Mouse (Mus musculus) left cerebral cortex, adult 9 months (tissue): ENCODE measurements at regions not wholly inside any gene's neighbourhood (a gene's known extent, or its start where the extent isn't known, plus 50 kb on each side); places are given as distances from the start of the nearest gene placed in this dataset.

ENCODE experiments used
- DNase-seq, 2 experiments: peaks; one replicate each; pipeline ENCODE4 v3.0.0; 2022; ENCODE audit warnings: low spot score in 2 of 2

DNA sequence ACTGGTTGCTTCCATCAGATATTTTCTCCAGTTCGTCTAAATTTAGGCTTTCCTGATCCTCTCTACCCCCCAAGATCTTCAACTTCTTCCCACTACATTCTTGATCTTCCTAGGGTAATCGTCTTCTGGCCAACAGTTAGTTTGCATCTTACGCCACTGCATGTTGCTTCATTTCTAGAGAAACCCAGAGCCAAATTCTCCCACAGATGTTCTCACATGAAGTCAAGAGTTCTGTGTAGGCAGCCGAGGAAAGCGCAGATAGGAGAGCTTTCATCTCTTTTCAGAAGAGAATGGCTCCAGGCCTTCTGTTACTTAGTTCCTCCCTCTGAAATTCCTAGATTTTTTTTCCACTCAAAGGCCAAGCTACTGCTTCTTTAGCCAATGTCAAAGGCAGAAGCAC is 179.9 kb downstream of the Fgf10 start:
- DNase-seq = peak; percentile 14 to 32

- DNase-seq = no peak
Measured at GRCm38 (mm10) chr13:118850708-118851107, 181.1 kb downstream of the Fgf10 start.

DNA sequence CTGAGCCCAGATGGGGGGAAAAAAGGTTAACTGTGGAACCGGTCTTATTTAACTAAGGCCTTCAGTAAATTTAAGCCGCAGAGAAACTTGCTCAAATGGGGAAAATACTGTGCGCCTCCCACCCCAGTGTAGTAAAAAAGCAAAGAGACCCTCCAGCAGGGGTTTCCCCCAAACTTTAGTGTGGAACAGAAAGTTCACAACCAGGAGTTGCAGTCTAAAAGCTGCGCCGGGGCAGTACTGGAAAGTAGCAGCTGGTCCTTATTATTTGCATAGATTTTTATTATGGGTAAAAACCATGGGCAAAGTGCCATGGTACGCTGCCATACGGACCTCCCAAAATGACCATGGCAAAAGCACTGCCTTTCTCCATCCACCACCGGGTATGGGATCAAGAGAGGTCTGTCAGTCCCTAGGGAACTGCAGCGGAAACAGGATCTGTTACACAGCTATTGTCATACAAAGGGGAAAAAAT is 216.8 kb downstream of the Fgf10 start:
- DNase-seq = no peak

DNA sequence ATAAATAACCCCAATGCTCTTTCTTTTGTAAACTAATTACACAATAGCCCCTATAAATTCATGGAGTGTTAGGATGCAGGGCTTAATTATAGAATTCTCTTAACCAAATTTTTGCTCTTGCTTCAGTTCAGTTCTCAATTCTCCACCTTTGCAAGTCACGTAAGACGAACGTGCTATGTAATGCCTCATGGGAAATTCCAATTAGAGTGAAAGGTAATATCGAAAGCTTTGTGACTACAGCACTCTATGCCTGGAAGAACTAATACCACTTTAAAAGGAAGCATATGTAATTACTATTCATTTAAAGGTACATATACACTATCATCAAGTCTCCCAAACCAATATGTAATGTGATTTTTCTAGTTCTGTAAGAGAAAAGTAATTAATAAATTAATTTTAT is 225.5 kb downstream of the Fgf10 start:
- DNase-seq = no peak

DNA sequence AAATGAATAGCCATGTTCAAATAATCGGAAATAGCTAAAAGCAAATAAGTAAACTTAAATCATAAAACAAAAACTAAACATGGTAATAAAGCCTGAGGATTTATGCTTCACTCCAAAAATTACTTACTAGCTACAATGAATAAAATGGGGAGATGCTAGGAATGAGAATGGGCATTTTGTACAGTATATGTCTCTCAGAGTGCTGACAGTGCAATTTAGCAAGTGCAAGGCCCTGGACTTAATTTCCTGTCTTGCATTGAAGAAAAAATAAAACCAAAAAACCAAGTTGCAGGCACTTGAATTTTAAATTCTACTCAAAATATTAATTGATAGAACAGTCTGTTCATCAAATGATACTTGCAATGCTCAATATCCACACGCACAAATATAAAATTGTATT is 232.4 kb downstream of the Fgf10 start:
- no peak for DNase-seq

- no peak for DNase-seq
Measured at GRCm38 (mm10) chr13:118910351-118910750, 240.8 kb downstream of the Fgf10 start.

- DNase-seq = no peak
Measured at GRCm38 (mm10) chr13:118940786-118941185, 271.2 kb downstream of the Fgf10 start.

DNA sequence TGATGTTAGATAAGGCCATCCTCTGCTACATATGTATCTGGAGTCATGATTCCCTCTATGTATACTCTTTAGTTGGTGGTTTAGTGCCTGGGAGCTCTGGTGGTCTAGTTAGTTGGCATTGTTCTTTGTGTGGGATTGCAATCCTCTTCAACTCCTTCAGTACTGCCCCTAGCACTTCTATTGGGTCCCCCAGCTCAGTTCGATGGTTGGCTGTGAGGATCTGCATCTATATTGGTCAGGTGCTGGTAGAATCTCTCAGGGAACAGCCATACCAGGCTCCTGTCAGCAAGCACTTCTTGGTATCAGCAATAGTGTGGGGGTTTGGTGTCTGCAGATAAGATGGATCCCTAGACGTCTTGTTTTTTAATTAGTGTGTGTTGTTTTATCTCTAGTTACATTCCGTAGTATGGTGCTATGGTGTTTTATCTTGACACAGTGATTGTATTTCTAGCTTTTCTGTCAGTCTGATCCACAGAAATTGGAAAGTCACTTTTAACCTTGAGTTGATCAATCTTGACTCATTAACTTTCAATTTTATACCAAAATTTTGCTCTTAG is 296.6 kb downstream of the Fgf10 start:
- DNase-seq = no peak

- DNase-seq = no peak
Measured at GRCm38 (mm10) chr13:118967707-118968106, 298.1 kb downstream of the Fgf10 start.

DNA sequence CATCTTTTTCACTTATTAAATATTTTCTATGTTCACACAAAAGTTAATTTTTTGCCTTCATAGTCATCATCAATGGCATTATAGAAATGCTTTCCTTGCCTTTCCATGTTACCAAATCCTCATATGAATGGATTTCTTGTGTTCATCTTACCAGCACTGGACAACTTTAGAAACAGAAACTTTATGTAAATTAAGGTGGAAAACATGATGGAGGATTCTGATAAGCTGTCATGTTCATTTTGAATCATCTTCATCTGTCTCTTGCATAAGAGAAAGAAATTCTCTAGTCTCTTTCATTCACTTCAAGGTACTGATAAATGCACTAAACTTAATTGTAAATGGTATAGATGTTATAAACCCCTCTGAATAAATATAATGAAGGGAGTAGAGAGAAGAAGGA is 305.4 kb downstream of the Fgf10 start:
- no peak for DNase-seq

GRCm38 (mm10) chr13:118975519-118975918 is 305.9 kb downstream of the Fgf10 start:
- DNase-seq = no peak

DNA sequence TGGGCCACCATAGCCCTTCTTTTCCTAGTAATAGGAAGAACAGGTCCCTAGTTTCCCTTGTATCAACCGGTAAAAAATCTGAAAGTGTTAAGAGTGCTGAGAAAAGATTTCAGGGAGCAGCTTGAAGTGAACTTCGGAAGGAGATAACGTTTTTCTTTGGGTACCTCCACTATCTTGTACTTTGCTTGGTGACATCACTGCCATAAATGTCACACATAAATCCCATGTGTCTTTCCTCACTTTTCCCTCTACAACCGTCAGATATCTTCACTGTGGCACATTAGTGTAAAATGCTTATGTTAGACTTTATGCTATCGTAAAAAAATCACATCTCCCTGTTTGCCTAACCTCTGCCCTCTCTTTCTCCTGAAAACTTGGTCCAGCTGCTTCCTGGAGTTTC is 309.9 kb downstream of the Fgf10 start:
- no peak for DNase-seq

DNA sequence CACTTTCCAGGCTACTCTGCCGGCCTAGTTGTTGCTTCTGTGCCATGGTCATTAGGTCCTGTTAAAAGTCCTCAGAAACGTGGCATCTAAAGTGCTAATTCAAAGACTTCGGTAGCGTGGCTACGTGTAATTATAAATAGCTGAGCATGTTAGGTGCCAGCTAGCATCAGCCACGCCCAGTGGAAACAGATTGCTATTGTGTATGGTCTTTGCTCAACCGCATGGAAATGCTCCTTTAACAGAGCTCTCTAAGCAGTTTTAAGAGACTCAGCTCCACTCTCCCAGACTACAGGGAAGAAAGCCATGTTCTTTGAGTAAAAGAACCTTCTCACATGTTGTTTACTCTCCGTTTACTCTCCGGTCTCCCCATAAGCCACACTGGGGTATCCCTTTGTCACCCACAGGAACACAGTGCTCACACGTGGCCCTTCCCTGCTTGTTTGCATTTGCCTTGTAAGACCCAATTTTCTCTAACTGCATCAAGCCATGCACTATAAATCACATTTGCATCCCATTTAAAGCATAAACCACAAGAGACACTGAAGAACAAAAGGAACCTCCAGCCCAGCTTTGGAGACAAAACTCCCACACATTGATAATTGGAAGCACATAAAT is 311.7 kb downstream of the Fgf10 start:
- DNase-seq = no peak

DNA sequence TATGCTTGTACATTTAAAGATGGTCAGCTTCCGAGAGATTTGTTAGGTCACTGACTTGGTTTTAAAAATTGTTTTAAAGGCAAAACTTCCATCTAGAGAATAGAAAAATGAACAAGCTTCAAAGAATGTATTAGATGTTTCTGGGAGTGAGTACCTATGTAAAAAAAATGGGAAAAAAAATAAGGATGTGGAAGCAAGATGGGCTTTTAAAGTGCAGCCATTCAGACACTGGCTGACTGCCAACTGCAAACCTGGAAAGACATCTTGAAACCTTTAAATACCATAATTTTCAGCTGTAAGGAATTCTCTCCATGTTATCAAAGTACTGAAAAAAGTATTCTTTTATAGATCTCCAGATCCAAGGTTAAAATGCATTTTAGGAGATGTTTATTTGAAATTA is 315.7 kb downstream of the Fgf10 start:
- no peak for DNase-seq

GRCm38 (mm10) chr13:119025305-119025975 is 355.8 kb downstream of the Fgf10 start:
- no peak for DNase-seq

GRCm38 (mm10) chr13:119039616-119040015 is 370.0 kb downstream of the Fgf10 start:
- no peak for DNase-seq

- DNase-seq = no peak
Measured at GRCm38 (mm10) chr13:119045112-119045511, 375.5 kb downstream of the Fgf10 start.

GRCm38 (mm10) chr13:119068745-119069580 is 359.4 kb upstream of the Paip1 start:
- no peak for DNase-seq

DNA sequence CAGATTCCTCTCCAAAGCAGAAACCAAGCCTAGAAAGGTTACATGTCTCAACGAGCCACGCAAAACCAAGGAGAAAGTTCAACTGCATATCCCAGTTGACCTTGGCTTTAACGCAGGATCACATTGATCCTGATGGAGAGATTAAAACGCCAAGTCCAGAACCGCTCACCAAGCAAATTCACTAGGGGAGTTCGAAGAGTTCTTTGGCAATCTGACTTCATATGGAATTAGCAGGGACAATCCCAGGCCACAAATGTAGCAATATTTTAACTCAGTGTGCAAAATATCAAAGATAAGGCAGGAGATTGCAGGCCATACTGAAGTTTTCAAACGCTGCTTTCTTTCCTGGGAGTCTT is 358.8 kb upstream of the Paip1 start:
- no peak for DNase-seq

- no peak for DNase-seq
Measured at GRCm38 (mm10) chr13:119079243-119079642, 349.2 kb upstream of the Paip1 start.

GRCm38 (mm10) chr13:119081691-119082090 is 346.7 kb upstream of the Paip1 start:
- DNase-seq = no peak

DNA sequence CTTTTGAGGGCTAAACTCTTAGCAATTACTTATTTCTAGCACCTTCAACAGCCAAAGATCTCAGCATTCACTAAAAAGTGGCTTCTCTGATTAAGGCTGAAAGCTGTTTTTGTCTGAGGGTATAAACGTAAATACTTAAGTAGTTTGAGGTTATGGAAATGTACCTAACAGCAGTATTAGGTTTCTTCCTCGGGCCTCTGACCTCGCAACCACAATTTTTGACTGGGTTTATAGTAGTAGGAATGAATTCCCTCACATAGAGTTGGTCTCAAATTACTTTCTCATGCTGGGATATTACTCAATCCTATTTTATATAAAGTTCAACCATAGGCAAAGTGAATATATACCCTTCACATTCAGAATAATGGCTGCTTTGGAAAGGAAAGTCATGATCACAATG is 310.5 kb upstream of the Paip1 start:
- no peak for DNase-seq

DNA sequence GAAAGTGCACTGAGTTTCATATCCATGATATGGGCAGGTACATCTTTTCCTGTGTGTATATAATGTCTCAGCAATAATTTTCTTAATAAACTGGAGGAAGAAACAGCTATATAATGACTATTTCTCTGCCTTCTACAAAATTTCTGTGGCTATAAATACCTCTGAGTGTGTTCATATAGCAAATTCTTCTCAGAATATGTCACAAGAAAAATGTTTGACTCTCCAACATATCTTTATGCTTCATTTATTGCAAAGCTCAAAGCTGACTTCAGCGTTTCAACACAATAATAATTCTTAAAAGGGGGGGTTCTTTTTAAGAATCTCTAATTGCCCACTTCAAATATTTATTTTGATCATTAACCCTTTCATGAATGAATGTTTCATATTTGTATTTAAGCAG is 310.0 kb upstream of the Paip1 start:
- no peak for DNase-seq
